Mouse (Mus musculus) thymus, adult 2 months (tissue): Measurements from ENCODE around the gene Gng12. TPM values are rescaled to one million over a fixed set of nuclear protein-coding genes. Genes with fewer than 3 reads are reported as not detected.

Source experiments
- DNase-seq: peaks from one replicate; pipeline ENCODE4 v3.0.0; 2021
- H3K27ac ChIP-seq: fragments of 200-500 bp; 2 replicates; pipeline ENCODE4 v1.5.1; 2012; ENCODE audit warnings: low read length, control low read depth; ENCODE audit not compliant: control insufficient read depth, insufficient read depth
- H3K27me3 ChIP-seq: fragments of 200-500 bp; 2 replicates; pipeline ENCODE4 v1.6.1; 2012; ENCODE audit warnings: mild to moderate bottlenecking, low read length, moderate library complexity, mixed read lengths; ENCODE audit not compliant: control insufficient read depth, insufficient read depth
- H3K36me3 ChIP-seq: fragments of 200-500 bp; 2 replicates; pipeline ENCODE4 v1.6.1; 2012; ENCODE audit warnings: mild to moderate bottlenecking, low read length, moderate library complexity; ENCODE audit not compliant: control insufficient read depth, insufficient read depth
- H3K4me1 ChIP-seq: fragments of 200-500 bp; replicated peaks from 2 replicates; pipeline ENCODE4 v1.6.1; 2012; ENCODE audit warnings: low read length; ENCODE audit not compliant: control insufficient read depth, insufficient read depth
- H3K4me3 ChIP-seq: fragments of 200-500 bp; 2 replicates; pipeline ENCODE4 v1.5.1; 2012; ENCODE audit warnings: mild to moderate bottlenecking, low read length, control low read depth, moderate library complexity; ENCODE audit not compliant: control insufficient read depth, insufficient read depth
- CTCF ChIP-seq: fragments of 200-500 bp; IDR thresholded peaks from 2 replicates; pipeline ENCODE4 v1.5.1; 2012; ENCODE audit warnings: mild to moderate bottlenecking, control low read depth, low read length, moderate library complexity, borderline replicate concordance; ENCODE audit not compliant: control insufficient read depth, poor library complexity, insufficient read depth; ENCODE audit errors: extremely low read depth
- POLR2A ChIP-seq: fragments of 200-500 bp; IDR thresholded peaks from 2 replicates; pipeline ENCODE4 v1.6.1; 2012; ENCODE audit warnings: mild to moderate bottlenecking, low read length, control low read depth, moderate library complexity; ENCODE audit not compliant: control insufficient read depth, poor library complexity, insufficient read depth; ENCODE audit errors: extremely low read depth
- WGBS: fragments of 180-500 bp; shearing (Covaris S2); methylation state at CpG from one replicate; pipeline ENCODE4 v1.1.7; 2018; 5-methylcytosine and 5-hydroxymethylcytosine counted together
- polyA plus RNA-seq: library from polyadenylated mRNA; depleted of rRNA; stranded (reverse); fragments of >200 nt; gene quantifications from 2 replicates; pipeline ENCODE4 v1.2.3, GENCODE M21; 2012

Gng12 gene
- polyA plus RNA-seq, 1 experiment = 10.8 TPM

GRCm38 (mm10) chr6:66897994-66898393 is 1.8 kb downstream of the Gng12 start:
- TF ChIP-seq POLR2A (no peak), CTCF (no peak)
- peaks cover 7% of the 10 kb centered on the region for H3K4me1 ChIP-seq
- no peak overlapping the region for H3K4me3 ChIP-seq
- 88% methylated on average over 4 of the region's 4 CpGs for WGBS
- H3K27me3 ChIP-seq = no peaks in the 10 kb centered on the region
- H3K27ac ChIP-seq = no peak overlapping the region
- no peak for DNase-seq
- no peaks in the 10 kb centered on the region for H3K36me3 ChIP-seq

GRCm38 (mm10) chr6:66901926-66902325 is 5.7 kb downstream of the Gng12 start:
- no peak overlapping the region for H3K27ac ChIP-seq
- H3K4me1 ChIP-seq = peaks cover 4% of the 10 kb centered on the region
- no peaks in the 10 kb centered on the region for H3K27me3 ChIP-seq
- TF ChIP-seq CTCF (no peak), POLR2A (no peak)
- no peak overlapping the region for H3K4me3 ChIP-seq
- no peak for DNase-seq
- WGBS = 97% methylated on average over 5 of the region's 5 CpGs
- H3K36me3 ChIP-seq = no peaks in the 10 kb centered on the region

GRCm38 (mm10) chr6:66903206-66903605 is 7.0 kb downstream of the Gng12 start:
- H3K36me3 ChIP-seq = no peaks in the 10 kb centered on the region
- no peak overlapping the region for H3K4me3 ChIP-seq
- TF ChIP-seq CTCF (no peak), POLR2A (no peak)
- H3K4me1 ChIP-seq = no peaks in the 10 kb centered on the region
- DNase-seq = no peak
- no peaks in the 10 kb centered on the region for H3K27me3 ChIP-seq
- WGBS = 98% methylated on average over 9 of the region's 9 CpGs
- H3K27ac ChIP-seq = no peak overlapping the region

GRCm38 (mm10) chr6:66903720-66904119 is 7.5 kb downstream of the Gng12 start:
- Histone ChIP-seq H3K4me1 (peaks cover 4% of the 10 kb centered on the region; the same call in 1 of the 2 replicates), H3K27ac (no peak overlapping the region)
- DNase-seq = no peak

GRCm38 (mm10) chr6:66906244-66906643 is 10.0 kb downstream of the Gng12 start:
- Histone ChIP-seq H3K27ac (no peak overlapping the region), H3K4me1 (peaks cover 10% of the 10 kb centered on the region)

More at GRCm38 (mm10) chr6:66903720-66904119, 7.5 kb downstream of the Gng12 start:
- Histone ChIP-seq H3K27me3 (no peaks in the 10 kb centered on the region), H3K4me3 (no peak overlapping the region), H3K36me3 (no peaks in the 10 kb centered on the region)
- WGBS = 90% methylated on average over 6 of the region's 6 CpGs
- no peak for TF ChIP-seq POLR2A
- no peak for TF ChIP-seq CTCF

GRCm38 (mm10) chr6:66908327-66908973 is 12.3 kb downstream of the Gng12 start:
- Histone ChIP-seq H3K4me3 (no peak overlapping the region), H3K4me1 (peaks cover 10% of the 10 kb centered on the region), H3K27me3 (no peaks in the 10 kb centered on the region), H3K27ac (no peak overlapping the region), H3K36me3 (no peaks in the 10 kb centered on the region)
- WGBS = 72% methylated on average over 5 of the region's 5 CpGs
- TF ChIP-seq POLR2A (no peak), CTCF (no peak)
- no peak for DNase-seq

More at GRCm38 (mm10) chr6:66906244-66906643, 10.0 kb downstream of the Gng12 start:
- WGBS = 95% methylated on average over 1 of the region's 1 CpGs
- no peak for DNase-seq
- TF ChIP-seq POLR2A (no peak), CTCF (no peak)
- no peaks in the 10 kb centered on the region for H3K36me3 ChIP-seq
- H3K27me3 ChIP-seq = no peaks in the 10 kb centered on the region
- no peak overlapping the region for H3K4me3 ChIP-seq

- H3K4me1 ChIP-seq = peaks cover 10% of the 10 kb centered on the region
- WGBS = 84% methylated on average over 11 of the region's 11 CpGs
- no peaks in the 10 kb centered on the region for H3K36me3 ChIP-seq
- no peak for TF ChIP-seq CTCF
- H3K27ac ChIP-seq = no peak overlapping the region
- DNase-seq = no peak
- H3K4me3 ChIP-seq = no peak overlapping the region
- H3K27me3 ChIP-seq = no peaks in the 10 kb centered on the region
These were observed 14.6 kb downstream of the Gng12 start for GRCm38 (mm10) chr6:66910493-66911435.
